Mouse (Mus musculus) embryonic facial prominence, embryonic 14.5 days (tissue): Measurements from ENCODE around the gene Atp6v1f. TPM values are rescaled to one million over a fixed set of nuclear protein-coding genes. Genes with fewer than 3 reads are reported as not detected.

Experiments used
- ATAC-seq: fragments of 200-750 bp; cut with Nextera tagmentation; 2 replicates; pipeline ENCODE4 v1.8.0; 2017; ENCODE audit warnings: low read depth, moderate number of reproducible peaks, moderate TSS enrichment
- DNase-seq: peaks from one replicate; pipeline ENCODE4 v3.0.0-alpha.2; 2015; ENCODE audit warnings: low spot score
- H3K27ac ChIP-seq: fragments of 300-500 bp; sonication (generic); replicated peaks from 2 replicates; pipeline ENCODE4 v1.5.1; 2014; ENCODE audit warnings: low read depth, mild to moderate bottlenecking, low read length, moderate library complexity
- H3K27me3 ChIP-seq: fragments of 300-500 bp; sonication (generic); replicated peaks from 2 replicates; pipeline ENCODE4 v1.6.1; 2014; ENCODE audit warnings: low read length; ENCODE audit not compliant: control insufficient read depth, insufficient read depth
- H3K36me3 ChIP-seq: fragments of 300-500 bp; sonication (generic); 2 replicates; pipeline ENCODE4 v1.6.1; 2014; ENCODE audit warnings: low read length, mixed read lengths; ENCODE audit not compliant: control insufficient read depth, insufficient read depth
- H3K4me1 ChIP-seq: fragments of 300-500 bp; sonication (generic); 2 replicates; pipeline ENCODE4 v1.6.1; 2014; ENCODE audit warnings: antibody characterized with exemption, low read length; ENCODE audit not compliant: control insufficient read depth, insufficient read depth
- H3K4me2 ChIP-seq: fragments of 300-500 bp; sonication (generic); 2 replicates; pipeline ENCODE4 v1.6.1; 2014; ENCODE audit warnings: low read depth, mild to moderate bottlenecking, low read length, moderate library complexity, mixed read lengths
- H3K4me3 ChIP-seq: fragments of 300-500 bp; sonication (generic); 2 replicates; pipeline ENCODE4 v1.5.1; 2014; ENCODE audit warnings: low read depth, mild to moderate bottlenecking, low read length
- H3K9ac ChIP-seq: fragments of 300-500 bp; sonication (generic); 2 replicates; pipeline ENCODE4 v1.6.1; 2014; ENCODE audit warnings: low read depth, mild to moderate bottlenecking, low read length, moderate library complexity, mixed read lengths
- H3K9me3 ChIP-seq: fragments of 300-500 bp; sonication (generic); 2 replicates; pipeline ENCODE4 v1.6.1; 2016; ENCODE audit warnings: low read length; ENCODE audit not compliant: control insufficient read depth
- WGBS: fragments of 180-500 bp; shearing (Covaris S2); extraction: QIAGEN DNeasy Blood & Tissue Kit; methylation state at CpG from one replicate; pipeline ENCODE4 v1.1.7; 2014; 5-methylcytosine and 5-hydroxymethylcytosine counted together
- polyA plus RNA-seq: library from polyadenylated mRNA; unstranded; fragments of >200 nt; fragmentation: Nextera tagmentation; extraction: Ambion mirVana; gene quantifications from 2 replicates; pipeline ENCODE4 v1.2.1, GENCODE M21; 2014

Atp6v1f gene
- polyA plus RNA-seq, 1 experiment from 2014 or later = 215 TPM

DNA sequence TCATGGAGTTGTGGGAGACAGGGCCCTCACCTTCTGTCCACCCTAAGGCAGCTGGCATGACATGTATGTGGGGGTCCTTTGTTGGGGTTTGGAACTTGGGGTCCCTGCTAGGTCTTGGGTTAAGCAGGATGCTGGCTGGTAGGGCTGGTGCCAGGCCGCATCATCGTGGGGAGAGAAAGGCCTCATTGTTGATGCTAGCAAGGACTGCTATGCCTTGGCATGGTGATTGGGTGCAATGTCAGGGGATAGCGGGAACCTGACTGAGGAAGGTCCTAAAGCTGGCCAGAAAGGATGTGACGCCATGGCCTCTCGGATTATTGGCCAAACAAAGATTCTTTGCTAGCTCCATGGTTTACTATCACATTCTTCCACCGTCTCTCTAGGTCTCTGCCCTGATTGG lies 27.7 kb upstream of the Atp6v1f start:
- DNase-seq = no peak
- H3K36me3 ChIP-seq = peaks cover 63% of the 10 kb centered on the region
- WGBS = 86% methylated on average over 6 of the region's 6 CpGs

DNA sequence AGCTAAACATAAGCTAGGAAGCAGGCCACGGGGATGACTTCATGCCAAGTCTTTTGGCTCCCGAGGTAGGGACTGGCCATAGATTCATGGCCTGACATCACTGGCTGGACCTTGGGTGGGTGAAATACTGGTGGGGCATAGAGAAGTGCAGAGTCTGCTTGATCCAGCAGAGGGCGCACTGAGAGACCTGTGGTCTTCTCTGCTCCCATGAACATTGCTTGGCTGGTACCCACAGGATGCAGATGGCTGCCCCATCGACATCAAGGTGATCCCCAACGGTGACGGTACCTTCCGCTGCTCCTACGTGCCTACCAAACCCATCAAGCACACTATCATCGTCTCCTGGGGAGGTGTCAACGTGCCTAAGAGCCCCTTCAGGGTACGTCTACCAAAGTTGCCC lies 22.7 kb upstream of the Atp6v1f start:
- Histone ChIP-seq H3K36me3 (peaks cover 94% of the 10 kb centered on the region), H3K9ac (no peak overlapping the region), H3K9me3 (no peaks in the 10 kb centered on the region), H3K27me3 (no peaks in the 10 kb centered on the region), H3K4me1 (no peaks in the 10 kb centered on the region), H3K4me3 (no peak overlapping the region), H3K4me2 (no peak overlapping the region), H3K27ac (no peak overlapping the region)
- no peak for ATAC-seq
- WGBS = 77% methylated on average over 11 of the region's 11 CpGs
- no peak for DNase-seq

More for the DNA sequence above, 27.7 kb upstream of the Atp6v1f start:
- Histone ChIP-seq H3K4me1 (peaks cover 11% of the 10 kb centered on the region), H3K27me3 (no peaks in the 10 kb centered on the region), H3K9me3 (no peaks in the 10 kb centered on the region), H3K27ac (no peak overlapping the region), H3K4me2 (no peak overlapping the region), H3K4me3 (no peak overlapping the region), H3K9ac (no peak overlapping the region)
- no peak for ATAC-seq

DNA sequence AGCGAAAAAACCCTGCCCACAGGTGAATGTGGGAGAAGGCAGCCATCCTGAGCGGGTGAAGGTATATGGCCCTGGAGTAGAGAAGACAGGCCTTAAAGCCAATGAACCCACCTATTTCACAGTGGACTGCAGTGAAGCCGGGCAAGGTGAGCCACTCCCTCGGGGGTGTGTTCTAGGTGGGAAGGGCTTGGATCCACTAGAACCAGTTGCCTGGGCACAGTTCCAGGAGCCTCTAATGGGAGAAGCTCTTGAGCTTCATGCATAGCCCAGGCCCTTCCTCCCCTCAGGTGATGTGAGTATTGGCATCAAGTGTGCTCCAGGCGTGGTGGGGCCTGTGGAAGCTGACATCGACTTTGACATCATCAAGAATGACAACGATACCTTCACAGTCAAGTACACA lies 22.2 kb upstream of the Atp6v1f start:
- WGBS = 96% methylated on average over 6 of the region's 7 CpGs
- Histone ChIP-seq H3K36me3 (peaks cover 92% of the 10 kb centered on the region), H3K27me3 (no peaks in the 10 kb centered on the region), H3K27ac (no peak overlapping the region), H3K4me3 (no peak overlapping the region), H3K9ac (no peak overlapping the region), H3K4me2 (no peak overlapping the region), H3K9me3 (no peaks in the 10 kb centered on the region), H3K4me1 (no peaks in the 10 kb centered on the region)
- no peak for DNase-seq
- no peak for ATAC-seq

DNA sequence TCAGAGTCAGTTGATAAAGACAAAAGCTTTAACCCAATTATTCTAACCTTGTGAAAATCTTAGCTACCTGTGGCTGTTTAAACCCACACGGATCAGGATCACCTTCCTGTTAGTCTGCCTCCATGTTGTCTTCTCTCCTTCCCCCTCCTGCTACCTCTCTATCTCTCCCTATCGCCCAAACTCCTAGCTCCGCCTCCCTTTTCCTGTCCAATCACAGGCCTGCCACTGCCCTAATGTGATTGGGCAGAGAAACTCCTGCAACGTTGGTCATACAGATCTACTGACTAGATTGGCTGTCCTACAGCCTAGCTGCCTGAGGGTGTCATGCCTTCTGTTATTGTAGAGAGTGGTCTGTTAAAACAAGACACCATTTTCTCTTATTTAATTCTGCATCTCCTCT lies 17.7 kb upstream of the Atp6v1f start:
- no peak overlapping the region for H3K4me2 ChIP-seq
- no peaks in the 10 kb centered on the region for H3K27me3 ChIP-seq
- DNase-seq (no peak), ATAC-seq (no peak)
- WGBS = 33% methylated on average over 4 of the region's 4 CpGs
- no peaks in the 10 kb centered on the region for H3K4me1 ChIP-seq
- no peak overlapping the region for H3K9ac ChIP-seq
- no peaks in the 10 kb centered on the region for H3K9me3 ChIP-seq
- H3K27ac ChIP-seq = no peak overlapping the region
- no peak overlapping the region for H3K4me3 ChIP-seq
- peaks cover 89% of the 10 kb centered on the region for H3K36me3 ChIP-seq

- ATAC-seq = no peak
- DNase-seq = no peak
- no peaks in the 10 kb centered on the region for H3K27me3 ChIP-seq
- peaks cover 89% of the 10 kb centered on the region for H3K36me3 ChIP-seq
- no peaks in the 10 kb centered on the region for H3K9me3 ChIP-seq
- H3K27ac ChIP-seq = no peak overlapping the region
- no peaks in the 10 kb centered on the region for H3K4me1 ChIP-seq
- no peak overlapping the region for H3K4me3 ChIP-seq
- no peak overlapping the region for H3K4me2 ChIP-seq
- H3K9ac ChIP-seq = no peak overlapping the region
- 92% methylated on average over 4 of the region's 6 CpGs for WGBS
Measured at GRCm38 (mm10) chr6:29450667-29451066, 16.9 kb upstream of the Atp6v1f start.

DNA sequence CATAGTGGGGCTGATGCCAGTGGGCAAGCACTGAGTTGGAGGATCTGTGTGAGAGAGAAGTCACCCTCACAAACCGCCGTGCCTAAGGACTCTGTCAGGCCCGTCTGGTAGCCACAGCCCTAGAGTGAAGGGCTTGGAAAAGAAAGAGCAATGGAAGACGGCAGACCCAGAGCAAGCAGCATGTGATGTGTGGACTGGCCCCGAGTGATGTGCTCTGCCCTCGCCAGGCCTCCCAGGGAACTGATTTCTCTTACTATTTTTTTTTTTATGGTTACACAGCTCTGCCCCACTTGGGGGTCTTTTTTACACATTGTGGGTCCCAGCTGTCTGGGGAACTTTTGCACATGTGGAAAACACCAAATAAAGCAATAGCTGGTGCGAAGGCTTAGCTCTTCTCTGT lies 6.0 kb upstream of the Atp6v1f start:
- no peaks in the 10 kb centered on the region for H3K4me1 ChIP-seq
- H3K27me3 ChIP-seq = no peaks in the 10 kb centered on the region
- 54% methylated on average over 7 of the region's 7 CpGs for WGBS
- DNase-seq (no peak), ATAC-seq (no peak)
- peaks cover 41% of the 10 kb centered on the region for H3K36me3 ChIP-seq
- H3K27ac ChIP-seq = no peak overlapping the region
- H3K9ac ChIP-seq = no peak overlapping the region
- no peak overlapping the region for H3K4me3 ChIP-seq
- H3K4me2 ChIP-seq = no peak overlapping the region
- no peaks in the 10 kb centered on the region for H3K9me3 ChIP-seq

DNA sequence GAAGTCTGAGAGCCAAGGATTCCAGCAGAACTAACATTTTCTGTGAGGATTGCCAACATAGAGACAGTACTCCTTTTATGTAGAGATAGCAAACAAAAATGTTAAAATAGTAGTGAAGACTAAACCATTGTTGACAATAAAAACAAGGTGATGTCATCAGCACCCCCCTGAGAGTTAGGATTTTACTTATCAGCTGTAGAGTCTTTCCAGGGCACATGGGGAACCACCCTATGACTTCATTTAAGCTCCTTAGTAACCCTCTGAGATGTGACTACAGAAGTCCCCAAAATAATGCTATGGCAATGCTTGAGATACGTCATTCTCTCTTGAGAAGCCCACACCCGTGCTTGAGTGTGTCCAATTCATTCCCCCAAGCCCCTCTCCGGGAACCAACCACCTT lies 4.1 kb upstream of the Atp6v1f start:
- no peak overlapping the region for H3K9ac ChIP-seq
- H3K4me1 ChIP-seq = peaks cover 3% of the 10 kb centered on the region; the same call in 1 of the 2 replicates
- H3K9me3 ChIP-seq = no peaks in the 10 kb centered on the region
- no peak overlapping the region for H3K4me3 ChIP-seq
- H3K27ac ChIP-seq = no peak overlapping the region
- ATAC-seq (no peak), DNase-seq (no peak)
- no peak overlapping the region for H3K4me2 ChIP-seq
- peaks cover 24% of the 10 kb centered on the region for H3K36me3 ChIP-seq
- WGBS = 67% methylated on average over 3 of the region's 3 CpGs
- H3K27me3 ChIP-seq = no peaks in the 10 kb centered on the region

DNA sequence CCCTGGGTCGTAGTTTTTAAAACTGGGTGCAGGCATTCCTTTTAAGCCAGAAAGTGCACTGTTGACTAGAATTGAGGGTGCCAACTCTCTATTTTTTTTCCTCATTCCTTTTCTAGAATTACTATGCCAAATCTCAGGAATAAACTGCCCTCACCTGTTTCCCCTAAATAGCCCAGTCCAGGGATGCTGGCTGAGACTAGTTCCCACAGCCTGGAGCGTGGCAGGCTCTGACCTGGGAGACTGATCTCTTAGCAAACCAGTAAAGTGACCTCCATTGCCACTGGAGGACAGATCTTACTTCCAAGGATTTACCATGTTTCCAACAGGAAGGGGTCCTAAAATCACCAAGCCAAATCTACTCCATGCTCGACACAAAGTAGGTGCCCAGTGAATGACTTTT lies 1.3 kb downstream of the Atp6v1f start:
- peak overlapping the region; percentile 72 for H3K4me2 ChIP-seq
- no peaks in the 10 kb centered on the region for H3K27me3 ChIP-seq
- H3K4me1 ChIP-seq = peaks cover 13% of the 10 kb centered on the region
- no peak overlapping the region; the same call in 1 of the 2 replicates for H3K9ac ChIP-seq
- DNase-seq = no peak
- peaks cover 15% of the 10 kb centered on the region for H3K36me3 ChIP-seq
- no peak for ATAC-seq
- no peak overlapping the region for H3K27ac ChIP-seq
- no peaks in the 10 kb centered on the region for H3K9me3 ChIP-seq
- WGBS = 86% methylated on average over 3 of the region's 3 CpGs
- peak overlapping the region; percentile 60 for H3K4me3 ChIP-seq

DNA sequence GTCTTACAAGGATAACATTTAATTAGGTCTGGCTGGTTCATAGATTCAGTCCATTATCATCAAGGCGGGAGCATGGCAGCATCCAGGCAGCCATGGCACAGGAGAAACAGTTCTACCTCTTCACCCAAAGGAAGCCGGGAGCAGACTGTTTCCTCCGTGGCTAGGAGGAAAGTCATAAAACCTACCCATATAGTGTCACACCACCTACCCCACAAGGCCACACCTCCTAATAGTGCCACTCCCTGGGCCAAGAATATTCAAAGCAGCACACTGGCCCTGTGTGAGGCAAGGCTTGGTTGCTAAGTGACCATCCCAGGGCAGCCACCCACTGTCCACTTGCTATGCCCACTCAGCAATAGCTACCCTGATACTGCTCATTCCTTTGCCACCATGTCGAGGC lies 3.6 kb downstream of the Atp6v1f start, which contains the start of gene Atp6v1fnb:
Gene Atp6v1fnb (plus strand): TSS at position 301 of the 400 bp plus-strand sequence.
- ATAC-seq = no peak
- Histone ChIP-seq H3K27ac (no peak within 1 kb of the TSS), H3K4me3 (no peak within 1 kb of the TSS), H3K36me3 (peaks cover 15% of the 10 kb centered on the region), H3K9ac (no peak within 1 kb of the TSS), H3K27me3 (no peaks in the 10 kb centered on the region), H3K9me3 (no peaks in the 10 kb centered on the region), H3K4me1 (peaks cover 14% of the 10 kb centered on the region), H3K4me2 (no peak within 1 kb of the TSS)
- DNase-seq = no peak
- WGBS = 92% methylated on average over 4 of the region's 4 CpGs
